Mouse (Mus musculus) cortical plate, adult 2 months (tissue): Measurements from ENCODE around the gene Sgca.

ENCODE experiments used
- CTCF ChIP-seq: fragments of 200-500 bp; IDR thresholded peaks from 2 replicates; pipeline ENCODE4 v1.5.1; 2011; ENCODE audit warnings: mild to moderate bottlenecking, control low read depth, low read length; ENCODE audit not compliant: insufficient read depth; ENCODE audit errors: extremely low read depth
- POLR2A ChIP-seq: fragments of 200-500 bp; IDR thresholded peaks from 2 replicates; pipeline ENCODE4 v1.6.1; 2011; ENCODE audit warnings: mild to moderate bottlenecking, low read length, control low read depth; ENCODE audit not compliant: insufficient read depth; ENCODE audit errors: extremely low read depth

DNA sequence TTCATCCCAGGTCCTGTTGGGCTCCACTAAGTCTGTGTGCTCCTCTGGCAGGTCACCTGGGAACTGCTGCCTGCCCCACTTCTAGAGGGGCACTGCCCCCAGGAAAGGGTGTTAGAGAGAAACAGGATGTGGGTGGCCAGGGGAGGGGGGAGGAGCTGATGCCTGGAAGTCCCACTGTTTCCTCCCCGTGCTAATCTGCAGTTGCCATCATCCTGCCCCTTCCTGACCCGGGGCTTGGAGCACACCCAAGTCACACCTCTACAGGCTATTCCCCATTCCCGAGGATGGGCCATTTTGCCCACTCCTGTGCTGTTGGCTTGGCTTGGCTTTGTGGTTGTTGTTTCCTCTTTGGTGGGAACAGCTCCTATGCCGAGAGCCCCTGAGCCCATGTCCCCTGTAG, 24.4 kb upstream of the Sgca start:
- TF ChIP-seq CTCF (no peak), POLR2A (no peak)
